Mouse (Mus musculus) gastrocnemius, adult 8-10 months (tissue): Measurements from ENCODE around the gene Prkag1. TPM values are rescaled to one million over a fixed set of nuclear protein-coding genes. Genes with fewer than 3 reads are reported as not detected.
A peak's percentile ranks its signal among the peaks of the same experiment; 100 is the strongest.

ENCODE experiments used
- DNase-seq, 2 experiments: peaks; one replicate each; pipeline ENCODE4 v3.0.0; 2022; ENCODE audit warnings: low spot score in 2 of 2
- total RNA-seq, 4 experiments: library from RNA; stranded (reverse); gene quantifications; 2 replicates each; pipeline ENCODE4 v1.2.4; 2022

Prkag1 gene
- total RNA-seq, result 10 to 100 TPM; 43.8 to 55.0 (median 46.9) TPM

DNA sequence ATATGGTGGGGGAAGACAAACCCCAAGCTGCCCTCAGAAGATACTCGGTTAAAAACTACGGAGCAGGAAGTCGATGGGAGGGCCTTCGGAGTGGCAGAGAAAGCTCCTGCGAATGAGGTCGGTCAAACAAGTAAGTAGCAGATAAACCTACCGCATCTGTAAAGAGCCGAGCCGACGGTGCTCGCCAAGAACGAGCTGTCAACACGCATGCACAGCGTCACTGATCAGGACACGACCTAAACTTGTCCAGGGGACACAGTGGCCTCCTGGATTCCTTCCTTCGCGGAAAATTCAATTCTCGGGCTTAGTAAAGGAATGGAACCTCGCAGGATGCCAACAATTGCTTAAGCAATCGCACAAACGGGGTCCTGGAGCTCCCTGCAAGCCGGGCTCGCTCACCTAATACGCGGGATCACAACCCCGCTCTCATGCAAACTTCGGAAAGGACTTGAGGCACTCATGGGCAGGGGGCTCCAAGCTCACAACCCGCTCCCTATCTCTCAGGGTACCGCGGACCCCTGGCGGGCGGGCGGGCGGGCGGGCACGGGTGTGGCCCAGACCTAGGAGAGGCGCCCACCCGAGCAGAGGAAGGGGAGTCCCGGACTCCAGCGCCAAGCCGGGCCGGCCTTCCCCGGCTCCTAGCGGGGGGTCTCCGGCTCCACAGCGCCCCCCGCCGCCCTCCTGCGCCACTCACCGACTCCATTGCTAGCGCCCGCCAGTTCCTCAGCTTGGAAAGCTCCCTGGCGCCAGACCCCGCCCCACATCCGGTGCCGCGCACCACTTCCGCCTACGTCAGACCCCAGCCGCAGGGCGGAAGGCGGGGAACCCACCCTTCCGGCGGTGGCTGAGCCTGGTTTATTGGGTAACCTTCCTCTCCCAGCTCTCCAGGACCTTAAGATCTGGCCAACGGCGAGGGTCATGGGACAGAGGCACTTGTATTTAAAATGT is at the start of gene Prkag1:
Gene Prkag1 (minus strand): TSS at position 786 of the 948 bp plus-strand sequence.
- DNase-seq, result peak; percentile 92 to 94

DNA sequence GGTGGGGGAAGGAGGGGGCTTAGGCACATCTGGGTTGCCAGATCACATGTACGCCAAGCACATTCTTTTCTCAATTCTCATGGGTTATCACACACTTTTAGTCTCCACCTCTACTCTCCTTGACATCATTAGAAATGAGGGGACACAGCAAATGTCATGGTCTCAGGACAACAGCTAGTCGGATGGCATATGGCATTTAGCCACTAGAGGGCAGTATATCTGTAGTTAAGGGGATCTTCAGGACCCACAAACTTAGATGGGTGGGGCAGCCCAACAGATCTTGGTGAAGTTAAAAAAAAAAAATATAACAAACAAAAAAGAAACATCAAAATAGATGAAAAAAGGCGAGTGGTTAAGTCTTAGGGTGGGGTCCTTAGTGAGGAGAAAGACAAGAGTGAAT is 46.0 kb upstream of the Prkag1 start:
- DNase-seq, result no peak

DNA sequence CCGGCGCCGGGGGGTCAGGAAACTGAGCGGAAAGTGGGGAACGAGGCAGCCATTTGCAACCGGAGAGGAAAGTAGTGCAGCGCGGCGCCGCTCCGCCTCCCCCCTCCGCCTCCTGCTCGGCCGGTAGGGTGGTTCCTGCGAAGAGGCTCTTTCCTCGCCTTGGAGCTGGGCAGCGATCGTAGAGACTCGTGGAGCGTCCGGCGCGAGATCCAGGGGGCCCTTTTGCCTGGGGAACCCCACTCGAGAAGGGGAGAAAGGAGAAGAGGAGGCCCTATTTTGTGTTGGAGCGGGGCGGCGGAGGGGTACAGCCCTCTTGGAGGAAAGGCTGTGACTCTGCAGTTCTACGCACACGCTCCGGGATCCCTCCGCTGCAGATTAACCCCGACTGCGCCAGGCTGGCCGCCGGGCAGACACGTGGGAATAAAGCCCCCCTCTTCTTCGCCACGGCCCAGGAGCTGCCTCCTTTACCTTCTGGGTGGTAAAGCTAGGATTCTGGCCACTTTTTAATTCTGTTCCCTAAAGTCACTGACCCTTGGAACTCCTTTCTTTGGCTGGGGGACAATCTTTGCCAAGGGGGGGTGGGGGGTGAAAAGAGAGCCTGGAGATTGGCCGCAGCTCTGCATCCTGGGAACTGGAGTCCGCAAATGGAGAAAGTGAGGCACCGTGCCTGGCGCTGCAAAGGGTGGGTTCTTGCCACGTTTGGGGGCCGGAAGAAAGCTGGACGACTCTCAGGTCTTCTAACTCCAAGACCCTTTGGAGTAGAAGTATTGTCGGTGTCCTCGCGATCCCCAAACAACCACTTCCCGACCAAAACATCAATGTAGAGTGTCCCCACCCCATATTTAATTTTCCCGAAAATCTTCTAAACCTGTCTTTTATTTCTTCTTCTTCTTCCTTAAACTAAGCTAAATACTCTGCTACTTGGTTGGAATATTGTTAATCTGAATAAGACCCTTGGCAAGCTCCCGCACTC is 40.9 kb upstream of the Prkag1 start:
- DNase-seq, result peak; percentile 91 to 93

DNA sequence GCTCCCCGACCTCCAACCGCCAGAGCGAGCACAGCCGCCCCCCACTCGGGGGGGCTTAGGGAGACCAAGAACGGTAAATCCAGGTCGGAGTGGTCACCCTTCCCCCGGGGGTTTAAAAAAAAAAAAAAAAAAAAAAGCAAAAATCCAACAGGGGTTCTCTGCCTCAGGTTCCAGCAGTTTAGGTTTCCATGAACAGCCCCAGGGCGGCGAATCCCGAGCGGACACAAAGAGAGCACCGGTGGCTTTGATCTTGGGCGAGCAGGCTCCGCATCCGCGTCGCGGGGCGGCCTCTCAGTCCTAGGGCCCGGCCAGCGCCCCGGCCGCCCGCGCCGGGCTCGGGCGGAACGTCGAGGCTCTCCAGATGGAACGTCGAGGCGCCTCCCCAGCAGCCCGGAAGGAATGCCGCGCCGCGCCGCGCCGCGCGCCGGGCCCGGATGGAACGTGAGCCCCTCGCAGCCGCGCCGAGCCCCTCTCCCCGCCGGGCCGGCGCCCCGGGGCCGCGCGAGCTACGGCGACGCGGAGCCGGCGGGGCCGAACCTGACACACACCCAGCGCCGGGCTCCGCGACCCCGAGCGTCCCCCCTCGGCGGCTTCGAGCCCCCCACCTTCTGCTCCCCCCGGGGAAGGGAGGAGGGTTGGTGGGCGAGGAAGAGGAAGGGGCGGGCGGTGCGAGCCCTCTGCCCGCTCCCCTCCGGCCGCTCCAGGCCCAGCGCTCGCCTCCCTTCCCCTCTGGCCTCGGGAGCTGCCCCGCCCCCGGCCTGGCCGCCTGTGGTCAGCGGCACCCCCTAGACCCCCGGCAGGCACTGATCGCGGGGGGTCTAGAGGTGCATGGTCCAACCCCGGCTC is 40.0 kb upstream of the Prkag1 start, which contains the start of gene Kmt2d:
Gene Kmt2d (minus strand): TSS at position 135 of the 846 bp plus-strand sequence.
- DNase-seq, result no peak

DNA sequence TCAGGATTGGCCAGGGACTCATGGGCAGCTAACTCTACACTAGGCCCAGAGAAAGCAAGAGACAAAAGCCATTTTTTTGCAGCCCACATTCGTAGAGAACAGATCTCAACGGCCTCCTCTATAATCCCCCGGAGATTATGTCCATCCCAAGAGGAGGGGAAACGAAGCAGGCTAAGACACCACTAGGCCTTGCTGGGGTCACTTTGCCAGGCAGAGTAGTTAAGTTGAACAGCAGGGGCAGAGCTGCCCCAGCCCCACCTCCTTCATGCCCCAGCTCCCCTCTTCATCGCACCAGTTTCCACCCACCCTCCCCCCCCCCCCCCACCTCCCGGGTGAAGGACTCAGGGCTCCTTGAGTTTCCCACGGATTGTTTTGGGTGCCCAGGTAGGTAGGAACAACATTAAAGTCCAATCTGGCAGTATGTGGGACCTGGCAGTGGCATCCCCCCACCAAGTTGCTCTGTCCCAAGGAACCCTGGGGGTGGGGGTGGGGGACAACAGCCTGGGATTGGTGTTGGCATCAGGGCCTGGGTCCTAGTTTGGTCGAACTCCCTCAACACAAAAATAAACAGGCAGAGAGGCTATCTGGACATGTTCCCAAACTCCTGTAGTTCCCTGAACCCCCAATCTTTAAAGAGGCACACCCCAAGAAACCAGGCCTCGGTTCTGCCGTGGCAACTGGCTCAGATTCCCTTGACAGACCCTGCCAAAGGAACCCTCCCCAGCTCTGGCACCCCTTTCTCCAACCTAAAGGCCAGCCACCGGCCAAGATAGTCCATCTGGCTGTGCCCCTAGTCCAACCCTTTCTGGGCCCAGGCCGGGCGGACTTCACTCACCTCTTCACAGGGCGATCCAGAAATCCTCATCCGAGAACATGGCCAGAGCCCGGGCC is 39.1 kb upstream of the Prkag1 start:
- peak in 1 of 2 experiments; percentile 60 for DNase-seq

DNA sequence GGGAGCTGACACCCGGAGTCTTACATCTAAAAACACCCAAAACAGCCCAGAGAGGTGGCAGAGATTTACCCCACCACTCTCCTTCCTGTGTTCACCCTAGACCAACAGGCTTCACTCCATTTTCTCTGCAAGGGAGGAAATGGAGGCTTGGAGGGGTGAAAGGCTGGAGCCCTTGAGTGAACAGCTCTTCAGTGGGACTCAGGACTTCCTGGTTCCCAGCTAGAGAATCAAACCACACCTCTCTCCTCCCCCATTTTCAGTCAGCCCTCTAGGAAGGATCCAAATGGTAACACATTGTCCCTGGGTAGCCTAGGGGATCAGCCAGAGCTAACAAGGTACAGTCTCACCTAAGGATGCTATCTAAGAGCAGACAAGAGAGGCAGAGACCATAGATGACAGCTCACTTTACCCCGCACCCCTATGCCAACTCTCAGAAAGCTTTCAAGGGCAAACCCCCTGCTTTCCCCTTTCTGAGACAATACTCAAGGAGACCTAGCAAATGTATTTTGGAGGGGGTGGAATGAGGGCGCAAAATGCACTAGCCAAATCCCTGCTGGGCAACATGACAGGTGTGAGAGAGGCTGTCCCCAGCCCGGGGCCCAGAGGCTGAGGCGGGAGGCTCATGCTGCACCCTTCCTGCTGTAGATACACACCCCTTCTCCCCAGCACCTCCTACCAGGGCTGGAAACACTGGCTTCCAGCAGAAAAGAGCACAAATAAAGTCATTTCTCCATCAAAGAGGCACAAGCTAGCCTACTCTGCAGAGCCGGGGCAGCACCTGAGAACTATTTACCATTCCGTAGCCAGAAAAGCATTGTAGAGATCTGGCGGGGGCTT is 38.2 kb upstream of the Prkag1 start:
- no peak for DNase-seq

DNA sequence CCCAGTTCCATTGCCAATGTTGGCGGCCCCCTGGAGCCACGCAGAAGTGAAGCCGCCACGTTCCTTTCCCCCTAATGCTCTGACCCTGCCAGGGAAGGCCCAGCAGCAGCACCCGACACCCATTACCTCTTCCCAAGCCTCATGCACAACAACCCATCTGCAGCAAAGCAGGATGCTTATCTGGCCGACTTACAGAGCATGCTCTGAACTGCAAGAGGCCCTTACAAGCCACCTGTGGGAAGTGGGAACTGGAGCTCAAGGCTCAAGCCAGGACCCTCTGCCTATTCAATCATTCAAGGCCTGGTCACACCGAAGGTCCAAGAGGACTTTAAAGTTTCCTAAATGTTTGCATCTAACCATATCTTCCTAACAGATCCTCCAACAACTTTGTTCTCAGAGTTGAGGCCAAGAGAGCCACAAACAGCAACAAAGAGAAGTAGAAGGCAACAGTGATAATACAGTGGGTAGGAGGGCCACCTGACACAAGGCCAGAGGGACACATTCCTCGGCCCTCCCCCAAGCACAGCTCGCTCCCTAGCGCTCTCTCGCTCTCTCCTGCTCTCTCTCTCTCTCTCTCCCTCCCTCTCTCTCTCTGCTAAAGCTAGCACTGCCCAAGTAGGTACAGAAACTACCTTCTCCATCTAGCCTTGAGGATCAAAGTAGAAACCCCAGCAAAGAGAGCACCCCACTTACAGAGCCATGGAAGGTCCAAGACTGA is 37.2 kb upstream of the Prkag1 start:
- DNase-seq, result no peak

DNA sequence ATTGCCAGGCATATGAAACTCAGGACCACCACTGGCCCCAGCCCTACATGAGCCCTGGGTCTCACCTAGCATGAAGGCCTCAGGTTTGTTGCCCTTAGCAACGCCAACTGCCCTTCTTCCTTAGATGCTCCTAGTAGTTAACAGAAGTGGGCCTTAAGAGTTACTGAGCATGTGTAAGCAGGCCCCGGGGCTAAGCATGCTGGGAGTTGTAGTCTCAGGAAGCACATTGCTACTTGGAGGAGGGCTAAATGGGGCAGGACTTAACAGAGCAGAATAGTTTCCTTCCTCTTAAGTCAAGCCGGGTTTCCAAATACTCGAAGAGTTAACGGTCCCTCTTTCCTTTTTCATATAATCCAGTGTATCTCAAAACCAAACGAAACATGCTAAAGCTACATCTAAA is 36.0 kb upstream of the Prkag1 start:
- peak in 1 of 2 experiments; percentile 32 for DNase-seq

DNA sequence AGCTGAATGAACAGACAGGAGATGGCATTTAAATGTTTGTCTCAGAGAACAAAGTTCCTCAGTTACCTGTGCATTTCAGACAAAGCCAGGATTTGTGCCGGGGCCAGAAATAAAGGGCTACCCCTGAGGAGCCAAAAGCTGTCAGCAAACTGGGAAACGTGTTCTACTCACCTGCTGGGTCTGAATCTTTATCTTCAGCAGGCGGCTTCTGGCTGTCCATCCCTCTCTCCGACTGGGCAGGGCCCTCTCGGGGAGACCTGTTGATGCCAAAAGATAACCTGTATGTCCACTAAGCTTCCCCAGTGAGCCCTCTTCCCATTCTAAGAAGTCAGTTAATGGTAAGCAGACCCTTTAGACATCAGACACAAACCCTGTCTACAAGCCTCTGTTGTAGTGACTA is 35.2 kb upstream of the Prkag1 start:
- DNase-seq, result no peak

DNA sequence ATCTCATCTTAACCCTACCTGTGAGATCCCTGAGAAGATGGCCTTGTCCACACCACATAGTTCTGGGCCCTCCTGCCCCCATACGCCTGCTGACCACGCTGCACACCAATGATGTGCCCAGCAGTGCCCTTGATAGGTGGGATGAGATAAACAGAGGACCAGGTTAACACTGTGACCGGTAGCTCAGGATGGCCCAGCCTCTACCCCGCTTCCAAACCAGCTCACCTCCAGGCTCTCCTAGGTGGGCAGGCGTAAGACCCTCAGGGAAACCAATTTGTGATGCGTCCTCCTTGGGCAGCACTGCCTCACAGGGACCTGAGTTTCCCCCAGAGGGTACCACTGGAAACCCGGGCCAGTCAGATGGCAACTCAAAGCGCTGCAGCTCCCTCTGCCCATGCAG is 34.5 kb upstream of the Prkag1 start:
- DNase-seq, result no peak

DNA sequence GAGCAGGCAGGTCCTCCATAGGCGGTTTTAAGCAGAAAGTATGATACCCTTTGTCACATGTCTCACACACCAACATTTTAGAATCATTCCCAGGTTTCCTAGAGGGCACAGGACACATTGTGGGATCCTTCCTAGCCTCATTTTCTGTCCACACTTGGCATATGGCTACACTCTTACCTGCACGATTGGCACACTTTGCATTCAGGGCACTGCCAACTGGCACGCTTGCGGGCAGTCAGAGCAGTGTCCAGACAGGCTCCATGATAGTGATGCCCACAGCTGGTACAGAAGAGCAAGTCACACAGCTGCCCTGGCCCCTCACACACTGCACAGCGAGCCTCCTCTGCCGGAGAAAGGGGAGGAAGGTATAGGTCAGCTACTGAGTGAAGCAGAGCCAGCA is 33.6 kb upstream of the Prkag1 start:
- no peak for DNase-seq

DNA sequence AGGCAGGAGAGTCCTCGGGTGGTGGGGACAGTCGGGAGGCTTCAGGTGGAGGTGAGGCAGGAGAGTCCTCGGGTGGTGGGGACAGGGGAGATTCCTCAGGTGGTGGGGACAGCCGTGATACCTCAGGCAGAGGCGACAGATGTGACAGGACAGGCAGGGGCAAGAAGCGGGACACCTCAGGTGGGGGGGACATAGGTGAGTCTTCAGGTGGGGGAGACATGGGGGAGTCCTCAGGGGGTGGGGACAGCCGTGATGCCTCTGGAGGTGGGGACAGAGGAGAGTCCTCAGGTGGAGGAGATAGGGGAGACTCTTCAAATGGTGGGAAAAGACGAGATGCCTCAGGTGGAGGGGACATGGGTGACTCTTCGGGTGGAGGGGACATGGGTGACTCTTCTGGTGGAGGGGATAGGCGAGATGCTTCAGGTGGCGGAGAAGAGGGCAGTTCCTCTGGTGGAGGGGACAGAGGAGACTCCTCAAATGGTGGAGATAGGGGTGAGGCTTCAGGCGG is 32.2 kb upstream of the Prkag1 start:
- DNase-seq, result no peak

DNA sequence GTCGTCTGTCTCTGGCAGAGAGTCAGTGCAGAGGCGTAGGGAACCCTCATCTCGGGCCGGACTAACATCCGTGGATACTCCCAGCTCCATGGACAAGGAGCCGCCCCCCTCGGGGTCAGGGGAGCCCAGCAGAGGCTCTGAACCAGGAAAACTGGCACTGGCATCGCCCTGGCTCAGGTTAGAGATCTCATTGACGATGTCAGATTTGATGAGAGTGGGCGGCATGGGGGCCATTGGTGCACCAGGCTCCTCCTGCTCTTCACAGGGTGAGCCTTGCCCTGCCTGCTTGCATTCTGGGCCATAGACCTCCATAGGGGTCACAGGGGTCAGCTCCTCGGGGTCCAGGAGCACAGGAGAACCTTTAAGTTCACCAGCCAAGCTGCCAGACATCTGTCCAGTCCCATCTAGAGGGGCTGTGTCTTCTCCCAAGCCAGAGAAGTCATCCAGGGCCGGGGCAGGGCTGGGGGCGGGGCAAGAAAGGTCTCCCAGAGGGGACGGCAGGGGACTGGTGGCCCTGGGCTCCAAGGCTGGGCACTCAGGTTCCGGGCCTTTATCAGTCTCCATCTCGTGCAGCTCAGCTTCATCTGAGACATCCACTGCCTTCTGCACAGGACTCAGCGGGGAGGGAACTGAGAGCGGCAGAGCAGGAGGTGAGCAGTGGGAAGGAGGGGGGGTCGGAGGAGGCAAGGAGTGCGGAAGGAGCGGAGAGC is 30.5 kb upstream of the Prkag1 start:
- DNase-seq, result no peak

DNA sequence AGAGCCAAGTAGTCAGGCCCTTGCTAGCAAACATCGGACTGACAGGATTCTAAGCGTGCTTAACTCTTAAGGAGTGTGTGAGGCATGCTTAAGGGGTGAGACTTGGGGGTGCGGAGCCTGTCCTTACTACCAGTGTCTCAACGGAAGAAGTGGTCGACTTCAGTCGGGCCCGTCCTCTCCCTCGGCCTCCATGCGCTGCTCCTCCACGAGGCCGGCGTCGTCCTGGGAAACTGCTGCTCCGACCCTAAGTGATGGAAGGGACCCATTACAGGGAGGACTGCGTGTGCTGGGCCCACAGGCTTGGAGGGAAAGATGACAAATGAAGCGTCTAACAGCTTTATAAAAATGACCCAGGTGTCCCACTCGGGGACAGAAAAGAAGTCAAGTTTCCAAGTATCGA is 29.6 kb upstream of the Prkag1 start:
- no peak for DNase-seq

DNA sequence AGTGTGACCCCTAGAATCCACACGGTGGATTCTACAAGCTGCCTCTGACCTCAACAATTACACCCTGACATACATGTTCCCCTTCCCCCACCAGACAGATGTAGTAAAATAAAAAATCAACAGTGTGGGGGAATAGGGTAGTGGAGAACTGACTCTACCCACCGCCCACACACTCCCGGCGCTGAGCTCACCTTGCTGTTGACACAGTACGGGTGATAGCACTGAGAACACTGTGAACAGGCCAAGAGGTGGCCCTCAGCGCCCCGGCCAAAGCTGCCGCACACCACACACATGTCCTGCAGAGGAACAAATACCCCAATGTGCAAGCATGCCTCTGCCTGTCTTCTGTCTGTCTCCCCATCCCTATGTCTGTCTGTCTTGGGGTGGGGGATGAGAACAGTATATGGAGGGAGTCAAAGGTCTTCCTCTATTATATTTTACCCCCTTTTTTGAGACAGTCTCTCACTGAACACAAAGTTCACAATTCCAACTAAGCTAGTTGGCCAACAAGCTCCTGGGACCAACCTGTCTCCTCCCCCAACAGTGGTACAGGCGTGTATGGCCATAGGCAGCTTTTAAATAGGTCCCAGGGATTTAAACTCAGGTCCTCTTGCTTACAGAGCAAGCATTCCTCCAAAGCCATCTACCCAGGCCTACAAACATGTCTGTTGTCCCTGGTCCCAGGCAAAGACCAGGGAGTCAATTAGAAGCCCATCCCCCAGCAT is 28.2 kb upstream of the Prkag1 start:
- no peak for DNase-seq

DNA sequence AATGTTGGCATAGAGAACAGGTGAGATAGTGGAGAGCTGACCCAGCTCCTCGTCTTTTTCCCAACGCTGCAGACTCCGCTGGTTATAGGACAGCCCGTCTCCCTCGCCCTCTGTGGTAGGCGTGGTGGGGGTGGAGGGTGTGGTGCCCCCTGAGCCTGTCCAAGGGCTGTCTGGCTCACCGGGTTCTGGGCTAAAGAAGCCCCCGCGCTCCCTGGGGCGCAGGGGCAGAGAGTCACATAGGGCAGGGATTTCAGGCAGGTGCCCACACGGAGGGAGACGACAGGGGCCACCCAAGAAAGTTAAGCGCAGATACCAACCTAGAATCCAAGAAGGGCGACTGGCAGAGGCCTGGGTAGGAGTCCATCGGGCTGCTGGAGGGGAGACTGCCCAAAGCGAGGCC is 22.9 kb upstream of the Prkag1 start:
- no peak for DNase-seq
